Mouse (Mus musculus) myocyte (in vitro differentiated cells): ENCODE results near the gene Gpr152. TPM values are rescaled to one million over a fixed set of nuclear protein-coding genes. Genes with fewer than 3 reads are reported as not detected.
"Not testable (repeated sequence)": the region's sequence is repeated elsewhere in the genome, so short reads cannot be mapped to it uniquely, and the experiment has no call there.

ENCODE experiments used
- H3K27me3 ChIP-seq: one replicate; pipeline ENCODE4 v1.6.1; 2011; ENCODE audit not compliant: control insufficient read depth, insufficient read depth, insufficient read length
- H3K36me3 ChIP-seq: one replicate; pipeline ENCODE4 v1.6.1; 2011; ENCODE audit not compliant: control insufficient read depth, insufficient read depth
- H3K4me2 ChIP-seq: one replicate; pipeline ENCODE4 v1.6.1; 2011; ENCODE audit warnings: low read depth, control low read depth
- H3K4me3 ChIP-seq: one replicate; pipeline ENCODE4 v1.5.1; 2011; ENCODE audit warnings: mild to moderate bottlenecking, control low read depth, moderate library complexity
- H3K79me2 ChIP-seq: one replicate; pipeline ENCODE4 v1.6.1; 2011; ENCODE audit not compliant: control insufficient read depth, insufficient read depth
- H3ac ChIP-seq: one replicate; pipeline ENCODE4 v1.6.1; 2011; ENCODE audit not compliant: control insufficient read depth, insufficient read length
- CEBPB ChIP-seq: IDR thresholded peaks from 2 replicates; pipeline ENCODE4 v1.6.1; 2011; ENCODE audit warnings: mild to moderate bottlenecking, moderate library complexity; ENCODE audit not compliant: poor library complexity, insufficient read depth, severe bottlenecking
- E2F4 ChIP-seq: IDR thresholded peaks from one replicate; pipeline ENCODE4 v1.6.1; 2011; ENCODE audit warnings: mild to moderate bottlenecking, control low read depth, moderate library complexity; ENCODE audit not compliant: insufficient read depth
- MAX ChIP-seq: IDR thresholded peaks from one replicate; pipeline ENCODE4 v1.6.1; 2011; ENCODE audit warnings: low read depth, mild to moderate bottlenecking, control low read depth
- MYOD1 ChIP-seq, 3 experiments: IDR thresholded peaks; one replicate each; pipeline ENCODE4 v1.6.1; 2011; ENCODE audit warnings: control low read depth in 2 of 3, low read depth in 2 of 3, mild to moderate bottlenecking in 2 of 3, moderate library complexity in 1 of 3; ENCODE audit not compliant: insufficient read length in 2 of 3, control insufficient read depth in 1 of 3
- MYOG ChIP-seq, 3 experiments: IDR thresholded peaks; one replicate each; pipeline ENCODE4 v1.6.1; 2011; ENCODE audit warnings: control low read depth in 2 of 3, low read depth in 2 of 3, mild to moderate bottlenecking in 2 of 3; ENCODE audit not compliant: insufficient read length in 2 of 3, control insufficient read depth in 1 of 3, insufficient read depth in 1 of 3
- POLR2A ChIP-seq: IDR thresholded peaks from one replicate; pipeline ENCODE4 v1.6.1; 2011; ENCODE audit warnings: low read depth, mild to moderate bottlenecking, control low read depth, moderate library complexity; ENCODE audit not compliant: insufficient read length
- POLR2AphosphoS2 ChIP-seq: IDR thresholded peaks from one replicate; pipeline ENCODE4 v1.6.1; 2011; ENCODE audit warnings: low read depth, control low read depth; ENCODE audit not compliant: insufficient read length
- REST ChIP-seq: IDR thresholded peaks from one replicate; pipeline ENCODE4 v1.6.1; 2011; ENCODE audit warnings: mild to moderate bottlenecking, control low read depth, moderate library complexity; ENCODE audit not compliant: insufficient read depth, insufficient read length
- SRF ChIP-seq: IDR thresholded peaks from one replicate; pipeline ENCODE4 v1.6.1; 2011; ENCODE audit warnings: low read depth; ENCODE audit not compliant: control insufficient read depth, insufficient read length
- TCF12 ChIP-seq: IDR thresholded peaks from one replicate; pipeline ENCODE4 v1.6.1; 2011; ENCODE audit warnings: mild to moderate bottlenecking, control low read depth; ENCODE audit not compliant: poor library complexity, insufficient read depth, severe bottlenecking
- TCF3 ChIP-seq: IDR thresholded peaks from one replicate; pipeline ENCODE4 v1.6.1; 2011; ENCODE audit warnings: low read depth, control low read depth; ENCODE audit not compliant: insufficient read length
- USF1 ChIP-seq: IDR thresholded peaks from one replicate; pipeline ENCODE4 v1.6.1; 2011; ENCODE audit warnings: low read depth, mild to moderate bottlenecking, control low read depth, moderate library complexity
- polyA plus RNA-seq: library from polyadenylated mRNA; unstranded; fragments of >200 nt; fragmentation: generic; extraction: Trizol; gene quantifications from one replicate; pipeline ENCODE4 v1.2.1, GENCODE M21; 2012; ENCODE audit warnings: missing spikeins

The Gpr152 gene
- polyA plus RNA-seq, 1 experiment, result not detected

DNA sequence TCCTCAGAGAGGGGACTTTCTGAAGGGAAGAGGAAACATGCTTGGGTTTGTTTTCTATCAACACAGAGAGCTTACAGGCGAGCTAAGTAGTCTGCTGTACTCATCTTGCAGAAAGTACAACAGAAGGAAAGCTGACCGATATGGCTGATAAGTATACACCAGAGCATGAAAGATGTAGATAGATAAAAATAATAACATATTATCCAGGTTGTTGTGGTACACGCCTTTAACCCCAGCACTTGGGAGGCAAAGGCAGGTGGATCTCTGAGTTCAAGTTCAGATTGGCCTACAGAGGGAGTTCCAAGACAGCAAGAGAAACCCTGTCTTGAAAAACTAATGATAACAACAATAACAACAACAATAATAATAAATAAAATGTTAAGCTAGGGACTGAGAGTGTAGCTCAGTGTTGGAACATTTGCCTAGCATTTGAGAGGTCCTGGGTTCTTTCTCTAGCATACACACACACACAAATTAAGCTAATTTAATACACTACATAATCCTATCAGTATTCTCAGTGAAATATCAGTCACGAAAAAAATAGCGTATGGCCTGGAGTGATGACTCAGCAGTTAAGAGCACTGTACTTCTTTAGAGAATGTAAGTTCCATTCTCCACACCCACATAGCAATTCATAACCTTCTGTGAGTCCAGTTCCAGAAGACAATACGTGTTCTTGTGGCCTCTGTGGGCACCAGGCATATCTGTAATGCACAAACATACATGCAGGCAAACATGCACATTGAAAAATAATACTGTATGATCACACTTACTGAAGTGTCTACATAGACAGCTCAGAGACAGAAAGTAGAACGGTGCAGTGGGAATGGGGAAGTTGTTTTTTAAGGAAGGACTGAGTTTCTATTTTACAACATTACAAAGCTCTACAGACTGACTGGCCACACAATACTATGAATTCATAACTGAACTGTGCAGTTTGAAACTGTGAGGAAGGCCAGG is 16.9 kb upstream of the Gpr152 start:
- Histone ChIP-seq H3K4me2 (no peak overlapping the region), H3K27me3 (no peaks in the 10 kb centered on the region), H3K36me3 (no peaks in the 10 kb centered on the region), H3K4me3 (no peak overlapping the region), H3K79me2 (peaks cover 29% of the 10 kb centered on the region), H3ac (no peak overlapping the region)
- TF ChIP-seq TCF12 (no peak), USF1 (no peak), TCF3 (no peak), SRF (no peak), MAX (no peak), POLR2AphosphoS2 (no peak), CEBPB (no peak), E2F4 (no peak), POLR2A (no peak), MYOD1 (IDR thresholded peaks at IDR 0.05; ENCODE audit: control insufficient read depth in 1 of 3, insufficient read length in 2 of 3, low read depth in 2 of 3) (no peak), REST (no peak)

DNA sequence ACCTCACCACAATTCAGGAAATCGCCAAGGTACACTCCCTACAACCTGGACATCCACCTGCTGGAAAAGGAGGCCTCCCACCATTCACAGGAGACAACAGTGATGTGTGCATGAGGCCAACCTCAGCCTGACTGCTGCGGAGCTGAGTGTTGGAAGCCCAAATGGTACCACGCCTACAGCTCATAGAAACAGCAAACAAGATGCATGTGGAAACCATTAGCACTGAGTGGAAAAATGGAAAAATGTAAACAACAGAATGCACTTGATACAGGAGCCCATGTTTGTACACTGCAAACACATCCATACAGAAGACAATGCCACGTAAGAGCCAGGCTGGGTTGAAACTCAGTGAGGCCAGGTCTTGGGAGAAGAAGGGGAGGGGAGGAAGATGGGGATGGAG is 15.2 kb upstream of the Gpr152 start:
- no peak overlapping the region for H3K4me3 ChIP-seq
- H3K27me3 ChIP-seq, result no peaks in the 10 kb centered on the region
- H3K4me2 ChIP-seq, result no peak overlapping the region
- TF ChIP-seq MAX (no peak), MYOG (IDR thresholded peaks at IDR 0.05; ENCODE audit: control insufficient read depth in 1 of 3, insufficient read depth in 1 of 3, insufficient read length in 2 of 3, low read depth in 2 of 3) (no peak), MYOD1 (IDR thresholded peaks at IDR 0.05; ENCODE audit: control insufficient read depth in 1 of 3, insufficient read length in 2 of 3, low read depth in 2 of 3) (no peak), POLR2AphosphoS2 (no peak), E2F4 (no peak), REST (no peak), CEBPB (no peak), SRF (no peak), TCF12 (no peak), TCF3 (no peak), POLR2A (no peak), USF1 (no peak)
- H3K36me3 ChIP-seq, result peaks cover under 1% of the 10 kb centered on the region
- peaks cover 31% of the 10 kb centered on the region for H3K79me2 ChIP-seq
- no peak overlapping the region for H3ac ChIP-seq

DNA sequence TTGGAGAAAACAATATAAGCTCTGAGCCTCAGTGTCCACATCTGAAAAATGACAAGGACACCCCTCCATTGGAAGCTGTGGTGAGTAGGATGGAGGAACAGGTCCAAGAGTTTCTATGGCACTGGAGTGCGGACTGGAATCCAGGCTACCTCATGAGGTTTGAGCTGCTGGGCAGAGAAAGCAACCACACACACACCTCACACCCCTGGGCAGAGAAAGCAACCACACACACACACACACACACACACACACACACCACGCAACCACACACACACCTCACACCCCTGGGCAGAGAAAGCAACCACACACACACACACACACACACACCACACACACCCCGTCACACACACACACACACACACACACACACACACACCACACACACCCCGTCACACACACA is 14.3 kb upstream of the Gpr152 start:
- peak overlapping the region; percentile 39 for H3ac ChIP-seq
- peak overlapping the region; percentile 59 for H3K4me3 ChIP-seq
- H3K27me3 ChIP-seq, H3K36me3 ChIP-seq: not testable (repeated sequence)
- H3K79me2 ChIP-seq, result peaks cover 23% of the 10 kb centered on the region
- peak overlapping the region; percentile 81 for H3K4me2 ChIP-seq

DNA sequence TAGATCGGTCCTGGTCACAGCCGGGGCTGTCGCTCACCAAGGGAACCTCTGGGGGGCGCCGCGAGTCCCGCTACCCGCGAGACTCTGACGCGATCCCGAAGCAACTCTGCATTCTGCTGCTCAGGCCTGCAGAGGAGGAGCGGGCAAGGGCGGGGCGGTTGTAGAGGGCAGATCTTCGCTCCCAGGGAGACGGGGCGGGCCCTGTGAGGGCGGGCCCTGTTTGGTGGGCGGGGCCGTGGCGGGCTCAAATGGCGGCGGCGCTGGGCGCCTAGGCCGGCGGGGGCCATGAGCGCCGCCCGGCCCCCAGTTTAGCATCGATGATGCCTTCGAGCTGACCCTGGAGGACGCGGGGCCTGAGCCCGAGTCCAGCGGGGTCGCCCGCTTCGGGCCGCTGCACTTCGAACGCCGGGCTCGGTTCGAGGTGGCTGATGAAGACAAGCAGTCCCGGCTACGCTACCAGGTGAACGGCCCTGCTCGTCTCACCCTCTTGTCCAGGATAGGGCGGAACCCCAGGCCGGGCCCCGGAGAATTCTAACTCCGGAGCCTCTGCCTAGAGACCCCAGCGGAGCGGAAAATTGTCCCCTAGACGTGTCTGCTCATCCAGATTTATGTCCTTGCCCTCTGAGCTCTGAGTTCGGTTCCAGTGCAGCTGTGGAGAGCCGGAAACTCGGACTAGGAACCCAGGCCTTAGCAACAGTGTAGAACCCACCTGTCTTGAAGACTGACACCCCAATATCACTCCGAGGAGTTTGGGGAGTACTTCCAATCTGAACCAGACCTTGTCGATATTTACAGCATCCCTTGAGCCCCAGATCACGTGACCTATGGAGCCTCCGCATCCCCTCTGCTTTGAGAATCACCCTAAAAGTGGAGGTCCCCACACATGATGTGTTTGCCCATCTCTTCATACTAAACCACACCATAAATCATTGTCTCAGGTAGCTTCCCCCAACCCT is 13.6 kb upstream of the Gpr152 start, which contains the start of gene Aip:
TSS of gene Aip (minus strand) at position 118 of the 956 bp plus-strand sequence.
- Histone ChIP-seq H3ac (peak within 1 kb of the TSS; percentile 39), H3K79me2 (peaks cover 17% of the 10 kb centered on the region), H3K36me3 (peaks cover 6% of the 10 kb centered on the region), H3K27me3 (no peaks in the 10 kb centered on the region), H3K4me3 (peak within 1 kb of the TSS; percentile 59), H3K4me2 (peak within 1 kb of the TSS; percentile 90)
- TF ChIP-seq MYOD1 (IDR thresholded peaks at IDR 0.05; ENCODE audit: control insufficient read depth in 1 of 3, insufficient read length in 2 of 3, low read depth in 2 of 3) (no peak), TCF12 (no peak), E2F4 (peak; percentile 24), REST (no peak), MYOG (IDR thresholded peaks at IDR 0.05; ENCODE audit: control insufficient read depth in 1 of 3, insufficient read depth in 1 of 3, insufficient read length in 2 of 3, low read depth in 2 of 3) (peak in 1 of 3 experiments; percentile 55), POLR2A (peak; percentile 71), TCF3 (no peak), USF1 (peak; percentile 95), MAX (no peak), POLR2AphosphoS2 (peak; percentile 47), CEBPB (no peak), SRF (peak; percentile 75)
